9 mouse cellular contexts compared by ENCODE assay signal in the genomic region with DNA sequence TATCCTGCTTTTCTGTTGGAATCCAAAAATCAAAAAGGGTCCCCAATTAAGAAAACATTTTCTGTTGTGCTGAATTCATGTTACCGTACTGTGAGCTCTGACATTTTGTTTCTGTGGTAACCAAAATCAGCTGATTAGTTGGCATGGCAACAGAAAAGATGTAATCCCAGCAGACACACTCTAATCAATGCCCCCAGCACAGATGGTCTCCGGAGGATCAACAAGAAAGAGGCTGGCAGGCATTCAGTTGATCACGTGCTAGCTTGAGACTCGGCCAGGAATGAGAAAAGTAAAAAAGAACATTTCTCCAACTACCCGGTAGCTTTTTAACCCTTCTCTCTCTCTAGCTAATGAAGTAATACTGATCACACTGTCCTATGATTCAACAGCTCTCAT.
DNase-seq lines count a peak whose midpoint lies in the region; ATAC-seq and TF ChIP-seq lines count a peak whose summit lies in the region.
"Had no signal": no experiment of that assay in that cellular context is flagged by ENCODE, and none has a peak within 500 bp of the region (broad histone marks: within the 10 kb centered on the region; RNA-seq: fewer than 3 reads in every experiment).

No protein-coding gene starts in this region.

- H3K9ac ChIP-seq in lung, postnatal 0 days (replicated peaks; ENCODE audit: low read depth): no peak overlapping the region
- H3K9ac ChIP-seq in neural tube, embryonic 13.5 days: no peak overlapping the region
- no peak overlapping the region for H3K9ac ChIP-seq in kidney, embryonic 16.5 days (replicated peaks; ENCODE audit: low read length)
- H3K9ac ChIP-seq: liver, embryonic 13.5 days had no signal

- no peak for TF ChIP-seq CTCF in lung, postnatal 0 days (IDR thresholded peaks at IDR 0.05)
- TF ChIP-seq CTCF in thymus, adult 2 months (IDR thresholded peaks at IDR 0.05; ENCODE audit: borderline replicate concordance, control insufficient read depth, extremely low read depth, insufficient read depth, low read length, poor library complexity): no peak

- H3K9me3 ChIP-seq in lung, postnatal 0 days (ENCODE audit: low read length): no peaks in the 10 kb centered on the region
- H3K9me3 ChIP-seq in neural tube, embryonic 13.5 days: no peaks in the 10 kb centered on the region
- H3K9me3 ChIP-seq in kidney, embryonic 16.5 days (ENCODE audit: low read length): no peaks in the 10 kb centered on the region
- H3K9me3 ChIP-seq: liver, embryonic 13.5 days had no signal

- ATAC-seq in lung, postnatal 0 days: no peak
- ATAC-seq in neural tube, embryonic 13.5 days (ENCODE audit: low read depth): peak; percentile 93
- no peak for ATAC-seq in kidney, embryonic 16.5 days (ENCODE audit: low FRiP score, low TSS enrichment)

- no peaks in the 10 kb centered on the region for H3K4me1 ChIP-seq in lung, postnatal 0 days (ENCODE audit: insufficient read depth, low read depth, low read length)
- H3K4me1 ChIP-seq in neural tube, embryonic 13.5 days (replicated peaks): peaks cover 28% of the 10 kb centered on the region
- H3K4me1 ChIP-seq in kidney, embryonic 16.5 days (ENCODE audit: insufficient read depth, low read length): 0 out of 2 replicates have a peak, but pooled peaks cover 1% of the 10 kb centered on the region
- H3K4me1 ChIP-seq in thymus, adult 2 months (replicated peaks; ENCODE audit: control insufficient read depth, insufficient read depth, low read length): no peaks in the 10 kb centered on the region
- H3K4me1 ChIP-seq: liver, embryonic 13.5 days had no signal

- TF ChIP-seq POLR2A in thymus, adult 2 months (IDR thresholded peaks at IDR 0.05; ENCODE audit: control insufficient read depth, extremely low read depth, insufficient read depth, low read length, poor library complexity): no peak

- WGBS in lung, postnatal 0 days: 34% methylated on average over 5 of the region's 5 CpGs
- WGBS in neural tube, embryonic 13.5 days: 5% methylated on average over 5 of the region's 5 CpGs
- WGBS in kidney, embryonic 16.5 days: 50% methylated on average over 5 of the region's 5 CpGs
- WGBS in thymus, adult 2 months: 85% methylated on average over 5 of the region's 5 CpGs

- no peak overlapping the region for H3K4me2 ChIP-seq in lung, postnatal 0 days (replicated peaks; ENCODE audit: low read depth, low read length)
- 0 out of 2 replicates have a peak overlapping the region, but pooled peaks have one; percentile 15 for H3K4me2 ChIP-seq in neural tube, embryonic 13.5 days
- H3K4me2 ChIP-seq in kidney, embryonic 16.5 days (replicated peaks; ENCODE audit: low read depth, low read length): no peak overlapping the region
- H3K4me2 ChIP-seq: liver, embryonic 13.5 days had no signal

- intact Hi-C loops in gastrocnemius, postnatal 14 days (cut with DNase I; ENCODE audit: low total_unique reads): no loop called here

- H3K36me3 ChIP-seq in lung, postnatal 0 days (ENCODE audit: insufficient read depth, low read length): no peaks in the 10 kb centered on the region
- H3K36me3 ChIP-seq in neural tube, embryonic 13.5 days: no peaks in the 10 kb centered on the region
- H3K36me3 ChIP-seq in kidney, embryonic 16.5 days (ENCODE audit: insufficient read depth, low read length): 0 out of 2 replicates have a peak, but pooled peaks cover 3% of the 10 kb centered on the region
- H3K36me3 ChIP-seq in thymus, adult 2 months (ENCODE audit: control insufficient read depth, insufficient read depth, low read length): no peaks in the 10 kb centered on the region
- H3K36me3 ChIP-seq: liver, embryonic 13.5 days had no signal

- no peaks in the 10 kb centered on the region for H3K27me3 ChIP-seq in lung, postnatal 0 days (replicated peaks; ENCODE audit: insufficient read depth, low read length)
- H3K27me3 ChIP-seq in neural tube, embryonic 13.5 days: no peaks in the 10 kb centered on the region
- no peaks in the 10 kb centered on the region for H3K27me3 ChIP-seq in kidney, embryonic 16.5 days (ENCODE audit: insufficient read depth, low read length)
- no peaks in the 10 kb centered on the region for H3K27me3 ChIP-seq in thymus, adult 2 months (ENCODE audit: control insufficient read depth, insufficient read depth, low read length)
- H3K27me3 ChIP-seq: liver, embryonic 13.5 days had no signal

- no peak overlapping the region for H3K27ac ChIP-seq in lung, postnatal 0 days (ENCODE audit: low read length)
- H3K27ac ChIP-seq in neural tube, embryonic 13.5 days (replicated peaks): no peak overlapping the region
- no peak overlapping the region for H3K27ac ChIP-seq in kidney, embryonic 16.5 days (ENCODE audit: low read length)
- H3K27ac ChIP-seq in thymus, adult 2 months (ENCODE audit: control insufficient read depth, insufficient read depth, low read length): no peak overlapping the region
- H3K27ac ChIP-seq: liver, embryonic 13.5 days had no signal

- peak; percentile 2 for DNase-seq in lung, postnatal 25 days (ENCODE audit: low spot score)
- DNase-seq in lung, postnatal 0 days (ENCODE audit: low spot score): no peak
- peak; percentile 80 to 85 for DNase-seq in frontal cortex, postnatal 10 days (ENCODE audit: low spot score in 2 of 2)
- peak; percentile 83 to 98 for DNase-seq in layer of hippocampus, postnatal 14 days (ENCODE audit: low spot score in 2 of 2)
- DNase-seq in gastrocnemius, postnatal 14 days: no peak
- no peak for DNase-seq in thymus, adult 2 months
- DNase-seq: liver, embryonic 13.5 days had no signal

- no peak overlapping the region for H3K4me3 ChIP-seq in lung, postnatal 0 days (ENCODE audit: low read depth, low read length)
- no peak overlapping the region for H3K4me3 ChIP-seq in neural tube, embryonic 13.5 days
- no peak overlapping the region for H3K4me3 ChIP-seq in kidney, embryonic 16.5 days (ENCODE audit: low read length)
- no peak overlapping the region for H3K4me3 ChIP-seq in thymus, adult 2 months (ENCODE audit: control insufficient read depth, insufficient read depth, low read length)
- H3K4me3 ChIP-seq: liver, embryonic 13.5 days had no signal

- TF ChIP-seq EP300 in lung, postnatal 0 days (IDR thresholded peaks at IDR 0.05): no peak

Comparison
In these comparisons a context has a peak if more than half of its experiments do, and no peak if none do; other contexts are left out.
1. DNase-seq: peak in lung, postnatal 25 days (single experiment), frontal cortex, postnatal 10 days (2 of 2) and layer of hippocampus, postnatal 14 days (2 of 2); none in lung, postnatal 0 days (single experiment), gastrocnemius, postnatal 14 days (single experiment) and thymus, adult 2 months (single experiment).